Mouse (Mus musculus) brown adipose tissue, adult 24 weeks (tissue): ENCODE data around the gene Akr1c14. TPM values are rescaled to one million over a fixed set of nuclear protein-coding genes. Genes with fewer than 3 reads are reported as not detected.
"Not testable (repeated sequence)": the region's sequence is repeated elsewhere in the genome, so short reads cannot be mapped to it uniquely, and the experiment has no call there.

Source experiments
- H3K27ac ChIP-seq: fragments of 200-500 bp; replicated peaks from 2 replicates; pipeline ENCODE4 v1.5.1; 2012; ENCODE audit warnings: low read depth, mild to moderate bottlenecking, low read length
- H3K4me1 ChIP-seq: fragments of 200-500 bp; 2 replicates; pipeline ENCODE4 v1.6.1; 2012; ENCODE audit warnings: low read length, mixed read lengths; ENCODE audit not compliant: control insufficient read depth, insufficient read depth, insufficient read length
- H3K4me3 ChIP-seq: fragments of 200-500 bp; 2 replicates; pipeline ENCODE4 v1.5.1; 2012; ENCODE audit warnings: low read depth, mild to moderate bottlenecking, low read length, moderate library complexity; ENCODE audit not compliant: insufficient read depth
- polyA plus RNA-seq: library from polyadenylated mRNA; stranded (reverse); fragments of >200 nt; gene quantifications from 2 replicates; pipeline ENCODE4 v1.2.4, GENCODE M21; 2012; ENCODE audit not compliant: missing spikeins, insufficient read depth, insufficient read length

Akr1c14 gene
- polyA plus RNA-seq: 0.96 and 1.3 TPM in 2 replicates

GRCm38 (mm10) chr13:4048719-4049118, at the start of gene Akr1c14:
TSS of gene Akr1c14 (plus strand) at chr13:4049011.
- no peak within 1 kb of the TSS for H3K27ac ChIP-seq
- no peak within 1 kb of the TSS for H3K4me3 ChIP-seq
- no peaks in the 10 kb centered on the region for H3K4me1 ChIP-seq

- Histone ChIP-seq H3K27ac (no peak overlapping the region), H3K4me3 (no peak overlapping the region), H3K4me1 (no peaks in the 10 kb centered on the region)
Measured at GRCm38 (mm10) chr13:4001687-4002086, 47.1 kb upstream of the Akr1c14 start.

GRCm38 (mm10) chr13:4010784-4011183, 38.0 kb upstream of the Akr1c14 start:
- no peak overlapping the region for H3K4me3 ChIP-seq
- no peak overlapping the region for H3K27ac ChIP-seq
- no peaks in the 10 kb centered on the region for H3K4me1 ChIP-seq

- Histone ChIP-seq H3K27ac (no peak overlapping the region), H3K4me3 (no peak overlapping the region), H3K4me1 (no peaks in the 10 kb centered on the region)
Measured at GRCm38 (mm10) chr13:4013811-4014210, 35.0 kb upstream of the Akr1c14 start.

GRCm38 (mm10) chr13:4029897-4030296, 18.9 kb upstream of the Akr1c14 start:
- Histone ChIP-seq H3K4me1 (no peaks in the 10 kb centered on the region), H3K4me3 (no peak overlapping the region), H3K27ac (no peak overlapping the region)

- Histone ChIP-seq H3K4me3 (no peak overlapping the region), H3K4me1 (no peaks in the 10 kb centered on the region), H3K27ac (no peak overlapping the region)
Measured at GRCm38 (mm10) chr13:4032512-4032911, 16.3 kb upstream of the Akr1c14 start.

GRCm38 (mm10) chr13:4035052-4035451, 13.8 kb upstream of the Akr1c14 start:
- no peaks in the 10 kb centered on the region for H3K4me1 ChIP-seq
- H3K27ac ChIP-seq: no peak overlapping the region
- H3K4me3 ChIP-seq: no peak overlapping the region

GRCm38 (mm10) chr13:4046113-4046512, 2.7 kb upstream of the Akr1c14 start:
- no peaks in the 10 kb centered on the region for H3K4me1 ChIP-seq
- H3K4me3 ChIP-seq: no peak overlapping the region
- no peak overlapping the region for H3K27ac ChIP-seq

GRCm38 (mm10) chr13:4046841-4047240, 2.0 kb upstream of the Akr1c14 start:
- H3K27ac ChIP-seq: no peak overlapping the region
- no peak overlapping the region for H3K4me3 ChIP-seq
- H3K4me1 ChIP-seq: no peaks in the 10 kb centered on the region

GRCm38 (mm10) chr13:4048226-4048625, 585 bp upstream of the Akr1c14 start:
- Histone ChIP-seq H3K4me1 (no peaks in the 10 kb centered on the region), H3K27ac (no peak overlapping the region), H3K4me3 (no peak overlapping the region)

- Histone ChIP-seq H3K4me1 (no peaks in the 10 kb centered on the region), H3K4me3 (no peak overlapping the region), H3K27ac (no peak overlapping the region)
Measured at GRCm38 (mm10) chr13:4049655-4050054, 844 bp downstream of the Akr1c14 start.

- H3K4me1 ChIP-seq: 0 out of 2 replicates have a peak, but pooled peaks cover 2% of the 10 kb centered on the region
- no peak overlapping the region for H3K4me3 ChIP-seq
- H3K27ac ChIP-seq: no peak overlapping the region
Measured at GRCm38 (mm10) chr13:4055450-4055849, 6.6 kb downstream of the Akr1c14 start.

GRCm38 (mm10) chr13:4056211-4056610, 7.4 kb downstream of the Akr1c14 start:
- Histone ChIP-seq H3K4me3 (no peak overlapping the region), H3K4me1 (0 out of 2 replicates have a peak, but pooled peaks cover 2% of the 10 kb centered on the region), H3K27ac (no peak overlapping the region)

- H3K4me1 ChIP-seq, H3K4me3 ChIP-seq, H3K27ac ChIP-seq: not testable (repeated sequence)
Measured at GRCm38 (mm10) chr13:4058239-4058638, 9.4 kb downstream of the Akr1c14 start.

- H3K4me3 ChIP-seq: peak overlapping the region; percentile 49
- H3K27ac ChIP-seq: no peak overlapping the region
- H3K4me1 ChIP-seq: 0 out of 2 replicates have a peak, but pooled peaks cover 2% of the 10 kb centered on the region
Measured at GRCm38 (mm10) chr13:4059363-4059762, 10.6 kb downstream of the Akr1c14 start.

- Histone ChIP-seq H3K4me3 (peak overlapping the region; percentile 32), H3K4me1 (0 out of 2 replicates have a peak, but pooled peaks cover 2% of the 10 kb centered on the region), H3K27ac (no peak overlapping the region)
Measured at GRCm38 (mm10) chr13:4060214-4060730, 11.5 kb downstream of the Akr1c14 start.
